In genomic region chr14:24222273-24222672, GRCm38 (mm10) we compare ENCODE assay signal across 19 mouse cellular contexts.
"Had no signal": no experiment of that assay in that cellular context is flagged by ENCODE, and none has a peak within 500 bp of the region (broad histone marks: within the 10 kb centered on the region; RNA-seq: fewer than 3 reads in every experiment).

No protein-coding gene starts in this region.

- H3K36me3 ChIP-seq: heart, embryonic 13.5 days; heart, embryonic 15.5 days; hindbrain, embryonic 13.5 days; hindbrain, embryonic 15.5 days; liver, embryonic 13.5 days; liver, embryonic 15.5 days had no signal

- H3K9me3 ChIP-seq: heart, embryonic 13.5 days; heart, embryonic 15.5 days; hindbrain, embryonic 13.5 days; hindbrain, embryonic 15.5 days; kidney, embryonic 15.5 days; liver, embryonic 13.5 days; liver, embryonic 15.5 days had no signal

- H3K4me3 ChIP-seq: heart, adult 2 months; heart, embryonic 13.5 days; heart, embryonic 15.5 days; hindbrain, embryonic 13.5 days; hindbrain, embryonic 15.5 days; kidney, embryonic 15.5 days; left cerebral cortex, adult 2 months; liver, embryonic 13.5 days; liver, embryonic 15.5 days had no signal

- H3K4me2 ChIP-seq: heart, embryonic 11.5 days; heart, embryonic 13.5 days; heart, embryonic 15.5 days; hindbrain, embryonic 13.5 days; hindbrain, embryonic 15.5 days; kidney, embryonic 15.5 days; liver, embryonic 11.5 days; liver, embryonic 13.5 days; liver, embryonic 15.5 days had no signal

- H3K27ac ChIP-seq: heart, adult 2 months; heart, embryonic 13.5 days; heart, embryonic 15.5 days; hindbrain, embryonic 13.5 days; hindbrain, embryonic 15.5 days; hindbrain, postnatal 0 days; left cerebral cortex, adult 2 months; liver, embryonic 13.5 days; liver, embryonic 15.5 days had no signal

- ATAC-seq: intestine, embryonic 16.5 days had no signal

- H3K4me1 ChIP-seq: liver, embryonic 15.5 days had no signal

- DNase-seq: gastrocnemius, postnatal 14 days; gastrocnemius, postnatal 36 days; heart, adult 11 months; heart, postnatal 36 days; kidney, adult 18-20 months; liver; liver, embryonic 13.5 days had no signal

- H3K9ac ChIP-seq: heart, embryonic 13.5 days; heart, embryonic 15.5 days; hindbrain, embryonic 13.5 days; hindbrain, embryonic 15.5 days; kidney, embryonic 15.5 days; liver, embryonic 13.5 days; liver, embryonic 15.5 days had no signal

- H3K27me3 ChIP-seq: heart, embryonic 13.5 days; heart, embryonic 15.5 days; hindbrain, embryonic 13.5 days; hindbrain, embryonic 15.5 days; kidney, embryonic 15.5 days; liver, embryonic 15.5 days had no signal
